Mouse (Mus musculus) kidney, adult 2 months (tissue): Measurements from ENCODE around the gene Crb1.

Source experiments
- CTCF ChIP-seq: fragments of 200-500 bp; conservative IDR thresholded peaks from 2 replicates; pipeline ENCODE4 v1.5.1; 2011; ENCODE audit warnings: low read depth, mild to moderate bottlenecking, control low read depth, low read length, moderate library complexity, mixed read lengths; ENCODE audit not compliant: insufficient read depth, insufficient read length
- POLR2A ChIP-seq: fragments of 200-500 bp; IDR thresholded peaks from one replicate; pipeline ENCODE4 v1.6.1; 2011; ENCODE audit warnings: low read depth, low read length, control low read depth

DNA sequence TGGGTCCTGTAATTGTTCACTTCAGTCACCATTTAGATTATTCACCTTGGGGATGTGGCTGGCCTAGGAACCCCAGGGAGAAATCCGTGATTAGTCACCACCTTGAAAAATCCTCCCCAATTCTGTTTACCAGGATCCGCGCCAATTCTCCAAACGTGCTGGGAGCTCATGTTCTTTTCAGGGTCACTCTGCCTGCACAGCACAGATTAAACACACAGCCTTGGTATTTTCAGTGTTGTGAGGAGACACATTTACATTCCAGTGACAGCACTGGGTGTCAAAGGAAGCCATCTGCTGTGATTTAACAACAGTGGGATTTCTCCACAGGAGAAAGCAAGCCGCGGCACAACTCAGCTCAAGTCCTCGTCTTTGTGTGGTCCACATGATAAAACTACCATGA lies 167.1 kb downstream of the Crb1 start:
- TF ChIP-seq CTCF, result no peak
- TF ChIP-seq POLR2A, result no peak
